Mouse (Mus musculus): Measurements from ENCODE around the gene Ogg1.

Gene Ogg1

DNA sequence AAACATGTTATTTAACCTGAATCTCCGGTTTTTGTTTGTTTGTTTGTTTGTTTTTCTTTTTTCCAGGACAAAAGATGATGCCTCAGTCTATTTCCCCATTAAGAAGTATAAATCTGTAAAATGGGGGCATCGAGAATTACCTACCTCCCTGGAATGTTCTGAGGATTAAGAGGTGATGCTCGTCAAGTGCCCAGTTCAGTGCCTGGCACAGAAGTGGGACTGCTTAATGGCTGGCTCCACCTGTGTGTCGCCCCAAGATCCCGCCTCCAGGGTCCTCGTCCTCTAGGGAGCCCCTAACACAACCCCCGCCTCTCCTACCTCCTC lies 50.4 kb downstream of the Ogg1 start:
- no peak for DNase-seq

DNA sequence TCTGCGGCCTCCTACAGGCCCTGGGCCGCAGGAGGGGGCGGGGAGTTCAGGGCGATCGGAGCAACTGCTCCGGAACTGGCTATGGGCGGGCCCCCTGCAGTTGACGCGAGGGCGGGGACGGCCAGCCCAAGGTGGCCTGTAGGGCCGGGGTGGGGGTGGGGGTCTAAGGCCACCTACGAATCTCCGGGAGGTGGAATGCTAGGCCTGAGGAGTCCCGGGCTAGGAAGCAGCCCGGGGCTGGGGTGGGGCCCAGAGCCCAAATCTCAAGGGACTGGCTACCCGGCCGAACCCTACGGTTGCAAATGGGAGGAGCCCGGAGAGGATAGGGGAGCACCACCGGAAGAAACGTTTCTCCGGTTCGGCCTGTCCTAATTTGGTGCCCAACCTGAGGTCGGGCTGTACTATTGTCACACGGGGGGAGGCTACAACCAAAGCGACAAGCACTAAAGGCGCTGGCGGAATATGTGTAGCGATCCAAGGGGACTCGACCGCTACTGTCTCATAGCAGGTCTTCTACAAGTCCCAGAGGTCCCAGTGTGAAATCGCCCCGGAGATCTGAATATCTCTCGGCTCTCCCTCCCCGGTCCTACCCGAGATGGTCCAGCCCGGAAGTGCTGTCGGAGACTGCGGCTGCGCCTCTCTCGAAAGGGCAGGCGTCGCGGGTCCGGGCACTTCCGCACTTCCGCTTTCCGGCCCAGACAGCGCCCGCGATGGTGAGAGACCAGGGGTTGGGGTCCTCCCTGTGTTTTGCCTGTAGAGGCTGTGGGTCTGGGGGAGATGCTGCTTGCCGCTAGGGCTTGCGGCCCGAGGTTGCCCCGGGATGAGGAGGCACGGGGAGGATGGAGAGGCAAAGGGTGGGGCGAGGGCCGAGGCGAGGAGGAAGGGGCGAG lies 51.0 kb downstream of the Ogg1 start, which contains the start of the genes Tada3 and Arpc4:
Gene Tada3 (minus strand): TSS at position 388 of the 890 bp plus-strand sequence.
Gene Arpc4 (plus strand): TSS at position 620 of the 890 bp plus-strand sequence.
- DNase-seq = peak; percentile 94

DNA sequence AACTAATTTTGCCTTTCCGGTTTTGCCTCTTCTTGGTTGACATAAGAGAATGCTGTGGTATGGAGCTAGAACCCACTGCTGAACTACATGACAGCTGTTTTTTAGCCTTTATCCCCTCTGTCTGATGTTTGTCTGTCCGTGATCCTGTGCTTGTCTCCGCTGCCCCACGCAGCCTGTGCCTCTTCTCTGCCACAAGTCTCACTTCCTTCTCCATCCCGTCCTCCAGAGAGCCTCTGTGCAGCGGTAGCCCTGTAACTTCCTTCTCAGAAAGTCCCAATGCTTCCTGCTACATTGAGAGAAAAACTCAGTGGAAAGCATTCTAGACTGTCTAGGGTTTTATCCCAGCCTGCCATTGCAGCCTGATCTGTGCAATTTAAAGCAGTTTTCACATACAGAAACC lies 52.5 kb downstream of the Ogg1 start:
- peak; percentile 20 for DNase-seq

DNA sequence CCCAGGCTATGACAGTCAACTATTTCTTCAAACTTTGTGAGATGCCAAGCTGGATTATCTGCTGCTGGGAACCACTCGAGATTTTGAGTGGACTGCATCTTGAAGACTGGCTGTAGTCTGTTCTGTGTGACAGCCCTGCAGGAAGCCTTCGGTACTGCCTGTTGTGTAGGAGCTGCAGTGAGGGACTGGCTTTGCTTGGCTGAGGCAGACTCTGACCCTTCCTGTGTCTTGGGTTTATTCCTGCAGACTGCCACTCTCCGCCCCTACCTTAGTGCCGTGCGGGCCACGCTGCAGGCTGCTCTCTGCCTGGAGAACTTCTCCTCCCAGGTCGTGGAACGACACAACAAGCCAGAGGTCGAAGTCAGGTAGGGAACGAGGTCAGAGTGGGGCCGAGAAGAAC lies 53.7 kb downstream of the Ogg1 start:
- DNase-seq = no peak

DNA sequence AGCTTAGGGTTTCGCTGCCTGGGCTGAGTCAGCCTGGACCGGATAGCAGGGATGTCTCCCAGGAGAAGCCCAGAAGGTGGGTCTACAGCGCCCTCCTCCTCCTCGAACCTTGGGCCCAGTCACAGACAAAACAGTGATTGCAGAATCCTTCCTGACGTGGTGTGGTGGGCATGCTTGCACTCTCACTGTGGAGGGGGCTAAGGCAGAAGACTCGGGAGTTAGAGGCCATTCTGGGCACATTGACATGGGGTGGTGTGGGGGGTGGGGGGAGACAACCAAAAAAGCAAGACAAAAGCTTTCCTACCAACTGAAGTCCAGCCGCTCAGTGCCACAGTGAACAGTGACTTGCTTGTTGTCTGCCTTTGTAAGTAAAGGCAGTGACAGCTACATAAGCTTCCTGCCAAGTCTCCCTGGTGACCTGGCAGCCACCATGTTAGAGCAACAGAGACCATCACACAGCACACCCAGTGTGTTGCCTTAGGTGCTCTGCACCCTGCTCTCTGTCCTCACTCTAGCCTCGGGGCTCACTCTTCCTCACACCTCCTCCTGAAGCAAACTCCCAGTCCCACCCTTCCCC lies 57.7 kb downstream of the Ogg1 start:
- DNase-seq = no peak
